Mouse (Mus musculus) heart, postnatal 14 days (tissue): ENCODE results near the gene Cblc. TPM values are rescaled to one million over a fixed set of nuclear protein-coding genes. Genes with fewer than 3 reads are reported as not detected.
"Not testable (repeated sequence)": the region's sequence is repeated elsewhere in the genome, so short reads cannot be mapped to it uniquely, and the experiment has no call there.

ENCODE experiments used
- DNase-seq, 2 experiments: peaks; one replicate each; pipeline ENCODE4 v3.0.0; 2021 to 2022
- intact Hi-C: fragments of 180-260 bp; cut with DNase I; formaldehyde crosslinking; loops from one replicate; pipeline ENCODE4 v1.15.1; 2025
- total RNA-seq, 2 experiments: library from RNA; stranded (reverse); gene quantifications; 2 replicates each; pipeline ENCODE4 v1.2.3; 2021

The Cblc gene
- total RNA-seq, 2 experiments from 2014 or later = not detected

- intact Hi-C loops = no loop called here
- no peak for DNase-seq
Measured at GRCm38 (mm10) chr7:19820347-19821048, 23.9 kb upstream of the Cblc start.

- intact Hi-C loops = no loop called here
- no peak for DNase-seq
Measured at GRCm38 (mm10) chr7:19818875-19819274, 22.3 kb upstream of the Cblc start.

- intact Hi-C loops = no loop called here
- DNase-seq = no peak
Measured at GRCm38 (mm10) chr7:19818440-19818839, 21.8 kb upstream of the Cblc start.

GRCm38 (mm10) chr7:19817382-19818105, 20.9 kb upstream of the Cblc start:
- intact Hi-C loops = no loop called here

GRCm38 (mm10) chr7:19816224-19816771, 19.7 kb upstream of the Cblc start:
- DNase-seq = peak; percentile 87 to 91
- intact Hi-C loops = no loop called here

More at GRCm38 (mm10) chr7:19817382-19818105, 20.9 kb upstream of the Cblc start:
- DNase-seq = peak; percentile 62 to 66

GRCm38 (mm10) chr7:19815296-19816223, 19.0 kb upstream of the Cblc start:
- intact Hi-C loops = no loop called here
- no peak for DNase-seq

GRCm38 (mm10) chr7:19813579-19814122, 17.0 kb upstream of the Cblc start:
- no peak for DNase-seq
- intact Hi-C loops = no loop called here

- no peak for DNase-seq
- intact Hi-C loops = no loop called here
Measured at GRCm38 (mm10) chr7:19813161-19813560, 16.6 kb upstream of the Cblc start.

- peak in 1 of 2 experiments; percentile 66 for DNase-seq
- intact Hi-C loops = no loop called here
Measured at GRCm38 (mm10) chr7:19811114-19811513, 14.5 kb upstream of the Cblc start.

- DNase-seq = peak; percentile 36 to 44
- intact Hi-C loops = no loop called here
Measured at GRCm38 (mm10) chr7:19809369-19809768, 12.8 kb upstream of the Cblc start.

- intact Hi-C loops = no loop called here
Measured at GRCm38 (mm10) chr7:19806356-19806969, 9.9 kb upstream of the Cblc start.

GRCm38 (mm10) chr7:19802995-19803394, 6.4 kb upstream of the Cblc start:
- intact Hi-C loops = loop anchor here (1.0 kb wide), 1 partner anchor 40 kb away; no protein-coding TSS in a partner anchor
- peak; percentile 80 to 91 for DNase-seq

More at GRCm38 (mm10) chr7:19806356-19806969, 9.9 kb upstream of the Cblc start:
- no peak for DNase-seq

GRCm38 (mm10) chr7:19800764-19801163, 4.2 kb upstream of the Cblc start:
- peak; percentile 59 to 69 for DNase-seq
- intact Hi-C loops = loop anchor here (1.0 kb wide), 1 partner anchor 72 kb away; no protein-coding TSS in a partner anchor

GRCm38 (mm10) chr7:19796254-19796653, 355 bp downstream of the Cblc start:
- intact Hi-C loops = no loop called here
- no peak for DNase-seq

GRCm38 (mm10) chr7:19795236-19795635, 1.4 kb downstream of the Cblc start:
- no peak for DNase-seq
- intact Hi-C loops = no loop called here

- intact Hi-C loops = no loop called here
Measured at GRCm38 (mm10) chr7:19792701-19793630, 3.6 kb downstream of the Cblc start.

GRCm38 (mm10) chr7:19791504-19791903, 5.1 kb downstream of the Cblc start:
- intact Hi-C loops = not testable (repeated sequence)

More at GRCm38 (mm10) chr7:19792701-19793630, 3.6 kb downstream of the Cblc start:
- DNase-seq = no peak

GRCm38 (mm10) chr7:19789904-19790347, 6.7 kb downstream of the Cblc start:
- peak; percentile 95 to 98 for DNase-seq
- intact Hi-C loops = loop anchor here (1.0 kb wide), 1 partner anchor 40 kb away; the partner anchor contains the start of gene Nectin2

More at GRCm38 (mm10) chr7:19791504-19791903, 5.1 kb downstream of the Cblc start:
- DNase-seq = not testable (repeated sequence)
